Comparison of ENCODE assay signal across 8 mouse cellular contexts in the genomic region with DNA sequence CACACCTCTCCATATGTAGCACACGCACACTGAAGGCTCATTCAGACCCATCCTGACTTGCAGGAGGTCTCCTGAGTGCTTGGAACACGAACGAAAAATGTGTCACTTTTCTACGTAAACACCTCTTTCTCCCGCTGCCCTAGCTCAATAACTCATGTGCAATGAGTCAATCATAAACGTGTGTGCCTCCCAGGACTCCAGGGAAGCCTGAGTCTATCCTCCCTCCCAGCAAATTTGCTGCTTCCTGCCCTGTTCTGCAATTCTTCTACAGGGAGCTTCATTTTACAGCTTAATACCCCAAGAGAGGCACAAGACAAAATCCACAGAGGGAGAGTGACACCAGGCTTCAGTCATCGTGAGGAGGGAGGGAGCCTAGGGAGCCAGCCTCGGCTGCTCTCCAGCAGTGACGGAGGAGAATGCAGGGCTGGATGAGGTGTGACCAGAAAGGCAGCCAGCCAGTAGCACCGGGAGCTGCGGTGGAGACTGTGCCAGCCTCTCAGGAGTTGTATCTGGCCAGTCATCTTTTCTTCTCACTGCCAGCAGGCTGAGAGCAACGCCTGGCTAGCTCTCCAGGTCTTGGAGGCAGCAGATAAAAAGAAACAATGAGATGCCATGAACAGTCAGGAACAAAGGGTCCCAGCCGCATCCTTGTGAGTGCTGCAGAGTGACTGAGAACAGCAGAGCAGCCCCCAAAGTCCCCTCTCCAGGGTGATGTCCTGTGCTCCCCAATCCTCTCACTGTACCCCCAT. TPM values are rescaled to one million over a fixed set of nuclear protein-coding genes. Genes with fewer than 3 reads are reported as not detected.
DNase-seq lines count a peak whose midpoint lies in the region; ATAC-seq and TF ChIP-seq lines count a peak whose summit lies in the region.

No protein-coding gene starts in this region.

- H3K27me3 ChIP-seq in kidney, adult 2 months (replicated peaks; ENCODE audit: control insufficient read depth, insufficient read depth, low read length), result no peaks in the 10 kb centered on the region

- H3K4me1 ChIP-seq in kidney, adult 2 months (ENCODE audit: control insufficient read depth, insufficient read depth, low read length), result peaks cover 2% of the 10 kb centered on the region; the same call in 1 of the 2 replicates

- no peak for ATAC-seq in inflammation-experienced regulatory T-cells, adult 6 months

- no peak for TF ChIP-seq CTCF in kidney, adult 2 months (conservative IDR thresholded peaks at IDR 0.05; ENCODE audit: insufficient read depth, insufficient read length, low read depth, low read length)

- H3K4me3 ChIP-seq in kidney, adult 2 months (ENCODE audit: insufficient read depth, low read depth, low read length), result no peak overlapping the region

- no peak overlapping the region for H3K27ac ChIP-seq in kidney, adult 2 months (ENCODE audit: insufficient read depth, low read depth, low read length)

- 19% methylated on average over 13 of the region's 13 CpGs for WGBS in kidney, adult 2 months

- H3K36me3 ChIP-seq in kidney, adult 2 months (ENCODE audit: control insufficient read depth, insufficient read depth, low read length), result no peaks in the 10 kb centered on the region

- TF ChIP-seq POLR2A in kidney, adult 2 months (IDR thresholded peaks at IDR 0.05; ENCODE audit: low read depth, low read length), result no peak

- DNase-seq in left cerebral cortex, adult 18-20 months (ENCODE audit: low spot score in 2 of 2), result peak; percentile 61 to 71
- no peak for DNase-seq in left cerebral cortex, adult 11 months (ENCODE audit: low spot score)
- DNase-seq in cerebellum, adult 9-10 months, result peak; percentile 84
- peak; percentile 50 to 65 for DNase-seq in heart, adult 18-20 months
- peak; percentile 76 for DNase-seq in kidney, adult 2 months
- peak; percentile 64 for DNase-seq in lung, postnatal 10 days
- peak; percentile 26 for DNase-seq in right cerebral cortex, postnatal 4 days

RNA-seq across cellular contexts. Expression of gene Mchr1, which starts 37.2 kb away (rescaled TPM):
- 10 to 100 TPM; 20.7 to 25.6 TPM for total RNA-seq in left cerebral cortex, adult 18-20 months (2021)
- not detected for total RNA-seq in heart, adult 18-20 months (2021)
- 2.1 and 2.3 TPM in 2 replicates for polyA plus RNA-seq in kidney, adult 2 months (2012; rRNA removed)
- not detected for polyA plus RNA-seq in inflammation-experienced regulatory T-cells, adult 6 months (2017; shearing (Covaris generic))

Comparison
In these comparisons a context has a peak if more than half of its experiments do, and no peak if none do; other contexts are left out.
1. RNA of gene Mchr1, which starts 37.2 kb away (total RNA-seq): 20.7 to 25.6 TPM in left cerebral cortex, adult 18-20 months; not detected in heart, adult 18-20 months; every median in the first group is over 10 times any median in the second.